In the genomic region with DNA sequence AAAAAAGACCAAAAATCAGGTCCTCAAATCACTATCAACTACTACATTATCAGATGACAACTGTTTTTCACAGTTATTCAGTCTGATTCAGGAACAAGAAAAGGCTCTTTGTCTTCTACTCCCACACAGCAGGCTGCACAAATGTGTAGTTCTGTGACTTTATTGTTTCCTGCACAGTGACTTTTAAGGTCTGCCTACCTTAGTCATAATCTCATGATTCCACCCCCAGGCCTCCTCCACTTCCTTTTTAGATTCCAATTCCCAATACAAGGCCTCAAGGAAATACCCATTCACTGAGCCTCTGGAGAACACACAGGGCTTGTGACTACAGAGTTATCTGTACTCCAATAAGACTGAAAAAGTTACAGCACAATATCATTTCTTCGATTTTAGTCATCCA, we compare ENCODE assay signal across 24 mouse cellular contexts.
"Had no signal": no experiment of that assay in that cellular context is flagged by ENCODE, and none has a peak within 500 bp of the region (broad histone marks: within the 10 kb centered on the region; RNA-seq: fewer than 3 reads in every experiment).

No protein-coding gene starts in this region.

- H3K4me1 ChIP-seq: heart, embryonic 12.5 days; hindbrain, embryonic 13.5 days; hindbrain, embryonic 15.5 days; kidney, embryonic 15.5 days; limb, embryonic 13.5 days; limb, embryonic 15.5 days; liver, embryonic 12.5 days had no signal

- H3K4me3 ChIP-seq: heart, embryonic 12.5 days; hindbrain, embryonic 13.5 days; hindbrain, embryonic 15.5 days; kidney, embryonic 15.5 days; limb, embryonic 13.5 days; limb, embryonic 15.5 days; liver, embryonic 12.5 days had no signal

- ATAC-seq: hindbrain, postnatal 0 days; intestine, embryonic 16.5 days; liver, embryonic 12.5 days had no signal

- H3K27me3 ChIP-seq: heart, embryonic 12.5 days; hindbrain, embryonic 13.5 days; hindbrain, embryonic 15.5 days; kidney, embryonic 15.5 days; limb, embryonic 13.5 days; limb, embryonic 15.5 days; liver, embryonic 12.5 days had no signal

- H3K9me3 ChIP-seq: heart, embryonic 12.5 days; hindbrain, embryonic 15.5 days; kidney, embryonic 15.5 days; limb, embryonic 13.5 days; liver, embryonic 12.5 days had no signal

- DNase-seq: gastrocnemius, postnatal 14 days; gastrocnemius, postnatal 36 days; heart, adult 18-20 months; heart, postnatal 10 days; heart, postnatal 36 days; kidney, adult 11 months; kidney, adult 2 months; kidney, adult 9 months; kidney, postnatal 14 days; kidney, postnatal 36 days; layer of hippocampus, adult 9-11 months; layer of hippocampus, postnatal 36 days; left cerebral cortex, postnatal 4 days had no signal

- H3K27ac ChIP-seq: hindbrain, embryonic 13.5 days; hindbrain, embryonic 15.5 days; hindbrain, postnatal 0 days; kidney, embryonic 15.5 days; kidney, postnatal 0 days; limb, embryonic 13.5 days; limb, embryonic 15.5 days; liver, embryonic 12.5 days; liver, embryonic 14.5 days had no signal

- H3K9ac ChIP-seq: heart, embryonic 12.5 days; hindbrain, embryonic 13.5 days; hindbrain, embryonic 15.5 days; kidney, embryonic 15.5 days; limb, embryonic 13.5 days; limb, embryonic 15.5 days; liver, embryonic 12.5 days; liver, embryonic 14.5 days had no signal

- H3K4me2 ChIP-seq: heart, embryonic 12.5 days; hindbrain, embryonic 13.5 days; hindbrain, embryonic 15.5 days; kidney, embryonic 15.5 days; limb, embryonic 13.5 days; limb, embryonic 15.5 days; liver, embryonic 12.5 days had no signal

- H3K36me3 ChIP-seq: heart, embryonic 12.5 days; hindbrain, embryonic 13.5 days; hindbrain, embryonic 15.5 days; kidney, embryonic 15.5 days; limb, embryonic 13.5 days; limb, embryonic 15.5 days; liver, embryonic 12.5 days had no signal
